Mouse (Mus musculus): ENCODE data around the gene Gm10644.

GRCm38 (mm10) chr8:83902961-83903666 is 51.9 kb downstream of the Gm10644 start:
- TF ChIP-seq CTCF (conservative IDR thresholded peaks at IDR 0.05; ENCODE audit: low read length) (peak; percentile 36), POU5F1 (IDR thresholded peaks at IDR 0.05; ENCODE audit: borderline replicate concordance, low read length) (no peak), NANOG (IDR thresholded peaks at IDR 0.05; ENCODE audit: borderline replicate concordance, low read length) (no peak)
